Comparison of ENCODE assay signal across 16 mouse cellular contexts in genomic region chr2:132377436-132377835, GRCm38 (mm10). TPM values are rescaled to one million over a fixed set of nuclear protein-coding genes. Genes with fewer than 3 reads are reported as not detected.
DNase-seq lines count a peak whose midpoint lies in the region; ATAC-seq lines count a peak whose summit lies in the region.
"Had no signal": no experiment of that assay in that cellular context is flagged by ENCODE, and none has a peak within 500 bp of the region (broad histone marks: within the 10 kb centered on the region; RNA-seq: fewer than 3 reads in every experiment).

No protein-coding gene starts in this region.

- no peaks in the 10 kb centered on the region for H3K4me1 ChIP-seq in forebrain, embryonic 13.5 days
- H3K4me1 ChIP-seq in forebrain, embryonic 10.5 days: no peaks in the 10 kb centered on the region
- H3K4me1 ChIP-seq in midbrain, embryonic 14.5 days (ENCODE audit: control insufficient read depth, insufficient read depth, low read length): no peaks in the 10 kb centered on the region
- H3K4me1 ChIP-seq: embryonic facial prominence, embryonic 15.5 days; heart, embryonic 15.5 days; hindbrain, embryonic 15.5 days had no signal

- H3K27me3 ChIP-seq in forebrain, embryonic 13.5 days: no peaks in the 10 kb centered on the region
- peaks cover 10% of the 10 kb centered on the region for H3K27me3 ChIP-seq in forebrain, embryonic 10.5 days (ENCODE audit: poor library complexity, severe bottlenecking)
- H3K27me3 ChIP-seq in midbrain, embryonic 14.5 days (ENCODE audit: control insufficient read depth, insufficient read depth, low read length): no peaks in the 10 kb centered on the region
- H3K27me3 ChIP-seq: heart, embryonic 15.5 days; hindbrain, embryonic 15.5 days had no signal

- H3K9ac ChIP-seq in forebrain, embryonic 13.5 days: no peak overlapping the region
- no peak overlapping the region for H3K9ac ChIP-seq in midbrain, embryonic 14.5 days (replicated peaks; ENCODE audit: low read length)
- H3K9ac ChIP-seq: embryonic facial prominence, embryonic 15.5 days; heart, embryonic 15.5 days; hindbrain, embryonic 15.5 days; liver, embryonic 14.5 days had no signal

- peak; percentile 57; the same call in 1 of the 2 replicates for ATAC-seq in forebrain, embryonic 13.5 days
- ATAC-seq in midbrain, embryonic 14.5 days (ENCODE audit: low FRiP score, low TSS enrichment): no peak
- ATAC-seq: activated CD4-positive, CD25-positive, alpha-beta regulatory T cell, adult 4 months had no signal

- 0 out of 2 replicates have a peak, but pooled peaks cover 7% of the 10 kb centered on the region for H3K36me3 ChIP-seq in forebrain, embryonic 13.5 days (ENCODE audit: poor library complexity, severe bottlenecking)
- no peaks in the 10 kb centered on the region for H3K36me3 ChIP-seq in forebrain, embryonic 10.5 days (replicated peaks)
- H3K36me3 ChIP-seq in midbrain, embryonic 14.5 days (ENCODE audit: control insufficient read depth, insufficient read depth, low read length): no peaks in the 10 kb centered on the region
- H3K36me3 ChIP-seq: embryonic facial prominence, embryonic 15.5 days; heart, embryonic 15.5 days; hindbrain, embryonic 15.5 days had no signal

- DNase-seq in forebrain, embryonic 10.5 days (ENCODE audit: extremely low spot score, low spot score): no peak
- DNase-seq in cerebellum, adult 18-20 months: peak; percentile 47 to 66
- DNase-seq in frontal cortex, adult 2 months (ENCODE audit: extremely low spot score in 1 of 2, low spot score in 1 of 2): peak; percentile 22 to 55
- DNase-seq in right cerebral cortex, postnatal 10 days (ENCODE audit: low spot score in 2 of 2): peak; percentile 57 to 74
- no peak for DNase-seq in thymus, postnatal 10 days (ENCODE audit: low spot score in 2 of 2)
- no peak for DNase-seq in thymus, postnatal 36 days
- DNase-seq in midbrain, embryonic 14.5 days: no peak
- DNase-seq: B cell, adult 2 months; gastrocnemius, postnatal 10 days had no signal

- no peak overlapping the region for H3K4me3 ChIP-seq in forebrain, embryonic 13.5 days
- H3K4me3 ChIP-seq in forebrain, embryonic 10.5 days: no peak overlapping the region
- H3K4me3 ChIP-seq in midbrain, embryonic 14.5 days (replicated peaks; ENCODE audit: low read depth, low read length): no peak overlapping the region
- H3K4me3 ChIP-seq: embryonic facial prominence, embryonic 15.5 days; heart, embryonic 15.5 days; hindbrain, embryonic 15.5 days had no signal

- no peak overlapping the region for H3K4me2 ChIP-seq in forebrain, embryonic 13.5 days
- no peak overlapping the region for H3K4me2 ChIP-seq in midbrain, embryonic 14.5 days (ENCODE audit: low read length)
- H3K4me2 ChIP-seq: embryonic facial prominence, embryonic 15.5 days; heart, embryonic 15.5 days; hindbrain, embryonic 15.5 days had no signal

- H3K27ac ChIP-seq in forebrain, embryonic 13.5 days: no peak overlapping the region
- no peak overlapping the region for H3K27ac ChIP-seq in forebrain, embryonic 10.5 days
- H3K27ac ChIP-seq in midbrain, embryonic 14.5 days (replicated peaks; ENCODE audit: low read depth, low read length): no peak overlapping the region
- H3K27ac ChIP-seq: embryonic facial prominence, embryonic 15.5 days; heart, embryonic 15.5 days; hindbrain, embryonic 15.5 days; liver, embryonic 14.5 days; macrophage had no signal

- 81% methylated on average over 2 of the region's 2 CpGs for WGBS in forebrain, embryonic 13.5 days
- WGBS in forebrain, embryonic 10.5 days: 95% methylated on average over 2 of the region's 2 CpGs
- 77% methylated on average over 2 of the region's 2 CpGs for WGBS in midbrain, embryonic 14.5 days

- H3K9me3 ChIP-seq in forebrain, embryonic 13.5 days (replicated peaks): no peaks in the 10 kb centered on the region
- no peaks in the 10 kb centered on the region for H3K9me3 ChIP-seq in forebrain, embryonic 10.5 days
- no peaks in the 10 kb centered on the region for H3K9me3 ChIP-seq in midbrain, embryonic 14.5 days (ENCODE audit: control insufficient read depth, low read length)
- H3K9me3 ChIP-seq: embryonic facial prominence, embryonic 15.5 days; heart, embryonic 15.5 days; hindbrain, embryonic 15.5 days had no signal

RNA-seq across cellular contexts. Expression of gene Prokr2, which starts 7.8 kb away (rescaled TPM):
- 4.1 and 6.1 TPM in 2 replicates for polyA plus RNA-seq in forebrain, embryonic 13.5 days (2015; fragmentation: Nextera tagmentation; extraction: Ambion mirVana)
- polyA plus RNA-seq in forebrain, embryonic 10.5 days (2016; fragmentation: Nextera tagmentation; extraction: Ambion mirVana): 0.96 and 1.2 TPM in 2 replicates
- 6.7 and 7.1 TPM in 2 replicates for polyA plus RNA-seq in frontal cortex, adult 2 months (2012; rRNA removed)
- 2.9 and 5.2 TPM in 2 replicates for polyA plus RNA-seq in midbrain, embryonic 14.5 days (2014; fragmentation: Nextera tagmentation; extraction: Ambion mirVana)
- polyA plus RNA-seq: macrophage had no signal

Comparison
In these comparisons a context has a peak if more than half of its experiments do, and no peak if none do; other contexts are left out.
1. DNase-seq: peak in cerebellum, adult 18-20 months (2 of 2), frontal cortex, adult 2 months (2 of 2) and right cerebral cortex, postnatal 10 days (2 of 2); none in forebrain, embryonic 10.5 days (single experiment), thymus, postnatal 10 days (0 of 2), thymus, postnatal 36 days (0 of 2) and midbrain, embryonic 14.5 days (single experiment).